Comparison of ENCODE assay signal across 8 mouse cellular contexts in the genomic region with DNA sequence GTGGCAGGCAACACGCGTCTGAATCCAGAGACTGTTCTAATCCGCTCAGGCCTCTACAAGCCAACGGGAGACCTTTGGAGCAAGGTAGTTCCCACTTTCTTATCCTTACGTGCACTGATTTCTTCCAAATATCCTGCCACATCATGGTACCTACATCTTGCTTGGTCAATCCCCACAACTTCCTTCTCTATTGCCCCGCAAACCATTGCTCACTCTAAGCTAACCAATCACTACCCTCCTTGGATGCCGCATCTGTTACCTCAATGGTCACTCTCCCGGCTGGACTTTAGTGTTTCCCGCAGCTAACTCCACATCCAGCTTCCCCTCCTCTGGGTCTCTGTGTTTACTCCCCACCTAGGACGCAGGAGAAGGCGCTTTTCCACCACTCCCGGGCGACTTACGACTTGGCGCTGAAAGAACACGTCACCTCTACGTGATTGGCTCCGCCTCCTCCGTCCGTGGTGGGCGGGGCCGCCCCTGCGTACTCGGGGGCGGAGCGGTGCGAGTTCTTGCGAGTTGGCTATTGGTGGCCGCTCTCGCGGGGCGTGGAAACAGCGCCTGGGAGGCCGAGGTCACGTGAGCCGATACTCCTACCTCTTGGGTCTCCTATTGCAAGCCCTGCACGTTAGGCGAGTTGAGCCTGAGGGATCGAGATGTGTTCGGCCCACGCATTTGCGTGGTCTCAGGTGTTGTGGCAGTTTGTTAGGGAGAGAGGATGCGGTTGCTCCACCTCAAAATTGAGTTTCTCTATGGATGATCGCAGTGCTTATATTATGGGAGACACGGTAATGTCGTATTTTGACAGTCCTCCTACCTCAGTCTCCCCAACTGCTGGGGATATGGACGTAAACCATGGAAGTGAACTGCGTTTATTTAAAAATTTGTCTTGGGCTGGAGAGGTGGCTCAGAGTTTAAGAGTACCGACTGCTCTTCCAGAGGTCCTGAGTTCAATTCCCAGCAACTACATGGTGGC. TPM values are rescaled to one million over a fixed set of nuclear protein-coding genes. Genes with fewer than 3 reads are reported as not detected.
A peak's percentile ranks its signal among the peaks of the same experiment; 100 is the strongest.
DNase-seq lines count a peak whose midpoint lies in the region; ATAC-seq lines count a peak whose summit lies in the region.

A gene (minus strand): TSS at position 453 of the 973 bp plus-strand sequence.

- H3K4me3 ChIP-seq in hindbrain, embryonic 12.5 days: peak within 1 kb of the TSS; percentile 66

- peaks cover 8% of the 10 kb centered on the region for H3K36me3 ChIP-seq in hindbrain, embryonic 12.5 days

- DNase-seq in NIH3T3 (ENCODE audit: low read depth): peak; percentile 98
- peak; percentile 98 for DNase-seq in cerebellum, postnatal 10 days
- DNase-seq in frontal cortex, postnatal 10 days (ENCODE audit: low spot score in 2 of 2): peak; percentile 94
- peak; percentile 92 to 95 for DNase-seq in layer of hippocampus, postnatal 14 days (ENCODE audit: low spot score in 2 of 2)
- DNase-seq in lung, postnatal 14 days: peak; percentile 95
- peak; percentile 94 for DNase-seq in retina, adult 2 months (ENCODE audit: low read depth, low spot score)
- DNase-seq in thymus, postnatal 36 days: peak; percentile 93 to 94

- peak within 1 kb of the TSS; percentile 53; the same call in 1 of the 2 replicates for H3K27ac ChIP-seq in hindbrain, embryonic 12.5 days

- H3K9ac ChIP-seq in hindbrain, embryonic 12.5 days: peak within 1 kb of the TSS; percentile 61

- H3K4me2 ChIP-seq in hindbrain, embryonic 12.5 days (replicated peaks): peak within 1 kb of the TSS; percentile 86

- 1% methylated on average over 49 of the region's 49 CpGs for WGBS in hindbrain, embryonic 12.5 days

- H3K27me3 ChIP-seq in hindbrain, embryonic 12.5 days: no peaks in the 10 kb centered on the region

- H3K9me3 ChIP-seq in hindbrain, embryonic 12.5 days (replicated peaks): no peaks in the 10 kb centered on the region

- peak; percentile 97 for ATAC-seq in hindbrain, embryonic 12.5 days (ENCODE audit: low FRiP score)

- H3K4me1 ChIP-seq in hindbrain, embryonic 12.5 days: peaks cover 9% of the 10 kb centered on the region

RNA-seq across cellular contexts. Expression of the gene that starts here (rescaled TPM):
- polyA plus RNA-seq in hindbrain, embryonic 12.5 days (2016; fragmentation: Nextera tagmentation; extraction: Ambion mirVana): 43.1 and 44.1 TPM in 2 replicates
- total RNA-seq in layer of hippocampus, postnatal 14 days (2021): 10 to 100 TPM; 57.9 to 65.2 TPM

Comparison
In these comparisons a context has a peak if more than half of its experiments do, and no peak if none do; other contexts are left out.
1. Peak in every context shown above with its lines: DNase-seq, ATAC-seq, H3K4me3 ChIP-seq and H3K27ac ChIP-seq.